Mouse (Mus musculus) central nervous system, embryonic 11.5 days (tissue): ENCODE data around the gene Gm4737. TPM values are rescaled to one million over a fixed set of nuclear protein-coding genes. Genes with fewer than 3 reads are reported as not detected.

Experiments
- polyA plus RNA-seq: library from polyadenylated mRNA; depleted of rRNA; stranded (reverse); fragments of >200 nt; gene quantifications from 2 replicates; pipeline ENCODE4 v1.2.3, GENCODE M21; 2012; rRNA removed

Gene Gm4737
- 6.4 and 9.0 TPM in 2 replicates for polyA plus RNA-seq

DNA sequence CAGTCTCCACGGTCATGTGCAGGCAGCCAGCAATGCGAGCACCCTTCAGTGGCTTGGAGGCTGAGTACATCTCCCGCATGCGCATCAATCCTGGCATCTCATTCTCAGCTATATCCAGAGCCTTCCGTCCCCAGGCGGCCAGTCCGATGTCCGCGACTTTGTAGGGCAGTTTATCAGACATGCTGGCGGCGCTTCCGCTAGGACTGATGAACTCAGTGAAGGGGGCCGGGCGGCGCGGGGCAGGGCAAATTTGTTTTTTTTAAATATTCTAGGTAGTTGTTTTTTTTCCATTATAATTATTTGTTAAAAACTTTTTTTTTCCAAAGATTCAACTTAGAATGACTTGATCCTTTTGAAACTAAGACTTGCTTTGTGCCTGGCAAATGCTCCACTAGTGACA, at the start of gene Gm4737:
Gene Gm4737, minus strand, starts transcription at position 246 of the 400 bp plus-strand sequence.

DNA sequence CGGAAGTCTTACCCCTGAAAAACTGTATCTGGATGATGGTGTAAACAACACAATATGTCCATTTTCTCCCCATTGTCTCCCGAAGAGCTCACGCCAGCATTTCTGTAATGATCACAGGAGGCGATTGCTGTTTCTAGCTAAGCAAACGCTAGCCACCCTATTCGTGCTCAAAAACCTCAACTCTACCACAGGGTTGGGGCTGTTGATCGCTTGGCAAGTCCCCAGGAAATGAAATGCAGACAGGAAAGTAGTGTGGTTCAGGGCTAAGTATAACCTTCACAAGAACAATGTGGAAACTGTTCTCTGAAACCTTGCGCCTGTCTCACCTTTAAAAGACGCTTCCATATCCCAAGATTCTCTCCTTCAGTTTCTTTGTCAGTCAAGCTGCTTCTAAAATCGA, 34.9 kb downstream of the Gm4737 start, which contains the start of gene Cd96:
Gene Cd96, minus strand, starts transcription at position 232 of the 400 bp plus-strand sequence.

Other genes with a start within 250 kb of the Gm4737 start
- 32.7 and 42.1 TPM in 2 replicates for gene Phldb2, start 201.5 kb downstream of the Gm4737 start, polyA plus RNA-seq
- gene Plcxd2, start 144.9 kb downstream of the Gm4737 start, polyA plus RNA-seq, result 3.3 and 3.7 TPM in 2 replicates
- not detected in 2 replicates for gene Cd96, start 34.8 kb downstream of the Gm4737 start, polyA plus RNA-seq